Mouse (Mus musculus) lung, embryonic 14.5 days (tissue): ENCODE data around the gene Olfr26. TPM values are rescaled to one million over a fixed set of nuclear protein-coding genes. Genes with fewer than 3 reads are reported as not detected.

ENCODE experiments used
- ATAC-seq: fragments of 200-750 bp; cut with Nextera tagmentation; 2 replicates; pipeline ENCODE4 v1.8.0; 2017; ENCODE audit warnings: mild to moderate bottlenecking, moderate TSS enrichment, moderate library complexity; ENCODE audit not compliant: insufficient read depth
- DNase-seq: peaks from one replicate; pipeline ENCODE4 v3.0.0-alpha.2; 2015
- H3K27ac ChIP-seq: fragments of 300-500 bp; sonication (generic); 2 replicates; pipeline ENCODE4 v1.5.1; 2014; ENCODE audit warnings: low read depth, mild to moderate bottlenecking, moderate library complexity
- H3K27me3 ChIP-seq: fragments of 300-500 bp; sonication (generic); 2 replicates; pipeline ENCODE4 v1.6.1; 2014; ENCODE audit warnings: low read length, control low read depth; ENCODE audit not compliant: insufficient read depth
- H3K36me3 ChIP-seq: fragments of 300-500 bp; sonication (generic); 2 replicates; pipeline ENCODE4 v1.6.1; 2014; ENCODE audit warnings: control low read depth; ENCODE audit not compliant: insufficient read depth
- H3K4me1 ChIP-seq: fragments of 300-500 bp; sonication (generic); 2 replicates; pipeline ENCODE4 v1.6.1; 2014; ENCODE audit warnings: antibody characterized with exemption, control low read depth; ENCODE audit not compliant: insufficient read depth
- H3K4me2 ChIP-seq: fragments of 300-500 bp; sonication (generic); 2 replicates; pipeline ENCODE4 v1.6.1; 2014; ENCODE audit warnings: mild to moderate bottlenecking
- H3K4me3 ChIP-seq: fragments of 300-500 bp; sonication (generic); 2 replicates; pipeline ENCODE4 v1.5.1; 2014; ENCODE audit warnings: low read depth, low read length
- H3K9ac ChIP-seq: fragments of 300-500 bp; sonication (generic); 2 replicates; pipeline ENCODE4 v1.6.1; 2014
- H3K9me3 ChIP-seq: fragments of 300-500 bp; sonication (generic); 2 replicates; pipeline ENCODE4 v1.6.1; 2016; ENCODE audit warnings: low read depth, low read length, control low read depth
- CTCF ChIP-seq: IDR thresholded peaks from 2 replicates; pipeline ENCODE4 v1.5.1; 2016; ENCODE audit warnings: antibody characterized with exemption, low read depth
- WGBS: fragments of 180-500 bp; shearing (Covaris S2); extraction: QIAGEN DNeasy Blood & Tissue Kit; methylation state at CpG from one replicate; pipeline ENCODE4 v1.1.7; 2014; 5-methylcytosine and 5-hydroxymethylcytosine counted together
- polyA plus RNA-seq: library from polyadenylated mRNA; unstranded; fragments of >200 nt; fragmentation: Nextera tagmentation; extraction: Ambion mirVana; gene quantifications from 2 replicates; pipeline ENCODE4 v1.2.1, GENCODE M21; 2014

The Olfr26 gene
- polyA plus RNA-seq, 1 experiment from 2014 or later = not detected

GRCm38 (mm10) chr9:38876826-38877225, 22.0 kb downstream of the Olfr26 start, which contains the start of gene Olfr926:
Olfr926 (plus strand) TSS chr9:38877126.
- TF ChIP-seq CTCF = no peak
- no peak within 1 kb of the TSS for H3K27ac ChIP-seq
- H3K4me1 ChIP-seq = no peaks in the 10 kb centered on the region
- WGBS = 74% methylated on average over 2 of the region's 2 CpGs
- no peaks in the 10 kb centered on the region for H3K36me3 ChIP-seq
- no peak within 1 kb of the TSS for H3K4me2 ChIP-seq
- no peak within 1 kb of the TSS for H3K9ac ChIP-seq
- no peaks in the 10 kb centered on the region; the same call in 1 of the 2 replicates for H3K9me3 ChIP-seq
- H3K27me3 ChIP-seq = no peaks in the 10 kb centered on the region
- ATAC-seq (no peak), DNase-seq (no peak)
- H3K4me3 ChIP-seq = no peak within 1 kb of the TSS

Other genes with a start within 250 kb of the Olfr26 start
- not detected in 2 replicates for gene Olfr914, start 250.0 kb upstream of the Olfr26 start, polyA plus RNA-seq
- gene Olfr916, start 195.2 kb upstream of the Olfr26 start, polyA plus RNA-seq = not detected in 2 replicates
- not detected in 2 replicates for gene Olfr917, start 189.2 kb upstream of the Olfr26 start, polyA plus RNA-seq
- not detected in 2 replicates for gene Olfr918, start 180.5 kb upstream of the Olfr26 start, polyA plus RNA-seq
- not detected in 2 replicates for gene Olfr919, start 151.4 kb upstream of the Olfr26 start, polyA plus RNA-seq
- 14.7 and 15.8 TPM in 2 replicates for gene Vwa5a, start 136.8 kb upstream of the Olfr26 start, polyA plus RNA-seq
- gene Olfr920, start 102.8 kb upstream of the Olfr26 start, polyA plus RNA-seq = 0.07 TPM in 1 of 2 replicates, not detected in the other
- gene Olfr921, start 82.0 kb upstream of the Olfr26 start, polyA plus RNA-seq = not detected in 2 replicates
- not detected in 2 replicates for gene Olfr922, start 40.4 kb upstream of the Olfr26 start, polyA plus RNA-seq
- gene Olfr923, start 28.5 kb upstream of the Olfr26 start, polyA plus RNA-seq = not detected in 2 replicates
- not detected in 2 replicates for gene Olfr924, start 10.6 kb upstream of the Olfr26 start, polyA plus RNA-seq
- gene Olfr926, start 22.1 kb downstream of the Olfr26 start, polyA plus RNA-seq = not detected in 2 replicates
- gene Olfr930, start 74.7 kb downstream of the Olfr26 start, polyA plus RNA-seq = not detected in 2 replicates
- not detected in 2 replicates for gene Olfr933, start 117.3 kb downstream of the Olfr26 start, polyA plus RNA-seq
- gene Olfr934, start 133.3 kb downstream of the Olfr26 start, polyA plus RNA-seq = not detected in 2 replicates
- not detected in 2 replicates for gene Olfr935, start 144.6 kb downstream of the Olfr26 start, polyA plus RNA-seq
- not detected in 2 replicates for gene Olfr146, start 168.3 kb downstream of the Olfr26 start, polyA plus RNA-seq
- not detected in 2 replicates for gene Olfr937, start 209.9 kb downstream of the Olfr26 start, polyA plus RNA-seq
- gene Olfr938, start 223.8 kb downstream of the Olfr26 start, polyA plus RNA-seq = not detected in 2 replicates